Mouse (Mus musculus) small intestine, adult 2 months (tissue): Measurements from ENCODE around the gene Mgat4e.

Experiments
- CTCF ChIP-seq: fragments of 200-500 bp; IDR thresholded peaks from 2 replicates; pipeline ENCODE4 v1.5.1; 2012; ENCODE audit warnings: low read depth, mild to moderate bottlenecking, control low read depth, inconsistent platforms, low read length, moderate library complexity, mixed read lengths; ENCODE audit not compliant: insufficient replicate concordance, insufficient read length; ENCODE audit errors: extremely low read depth
- POLR2A ChIP-seq: fragments of 200-500 bp; IDR thresholded peaks from 2 replicates; pipeline ENCODE4 v1.6.1; 2012; ENCODE audit warnings: low read depth, mild to moderate bottlenecking, control low read depth, inconsistent platforms, low read length, moderate library complexity

DNA sequence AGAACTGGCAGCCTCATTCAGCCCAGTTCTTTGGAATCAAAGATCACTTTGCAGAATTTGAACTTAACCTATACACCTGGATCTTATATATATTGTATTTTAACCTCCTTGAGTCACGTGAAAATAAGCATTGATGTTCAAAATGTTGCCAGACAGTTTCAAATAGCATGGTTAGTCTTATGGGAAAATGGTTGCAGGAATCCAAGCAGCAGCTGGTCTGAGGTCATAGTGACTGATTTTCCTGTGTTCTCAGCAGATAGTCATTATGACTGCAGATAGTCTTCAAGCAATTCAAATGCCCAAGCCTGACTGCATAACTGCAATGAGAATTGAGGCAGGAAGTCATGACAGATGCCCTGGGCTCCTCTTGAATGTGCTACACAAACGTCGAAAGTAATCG is 37.3 kb downstream of the Mgat4e start:
- TF ChIP-seq CTCF (no peak), POLR2A (no peak)
